Mouse (Mus musculus): ENCODE measurements around the gene Ccpg1.

Ccpg1 gene

GRCm38 (mm10) chr9:73045204-73045603 is 60.0 kb downstream of the Ccpg1 start:
- no peak for DNase-seq (ENCODE audit: extremely low read depth, low read depth)

GRCm38 (mm10) chr9:73045711-73046110 is 60.5 kb downstream of the Ccpg1 start:
- DNase-seq (ENCODE audit: extremely low read depth, low read depth) = no peak

DNA sequence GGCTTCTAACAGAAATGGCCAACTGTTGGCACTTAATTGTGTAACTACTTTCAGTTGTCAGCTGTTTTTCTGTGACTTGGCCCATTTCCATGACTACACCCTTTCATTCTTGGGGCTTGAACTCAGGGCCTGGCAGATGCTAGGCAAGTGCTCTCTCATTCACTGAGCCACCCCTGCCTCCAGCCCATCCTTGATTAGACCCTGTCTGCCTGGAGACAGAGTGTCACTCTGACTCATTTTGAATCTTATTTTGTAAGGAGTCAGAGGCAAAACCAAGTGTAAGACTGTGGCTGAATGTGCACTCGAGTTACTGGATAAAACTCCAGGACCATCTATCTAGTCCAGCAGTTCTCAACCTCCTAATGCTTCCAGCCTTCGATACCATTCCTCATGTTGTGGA is 62.7 kb downstream of the Ccpg1 start:
- no peak for DNase-seq (ENCODE audit: extremely low read depth, low read depth)

- DNase-seq (ENCODE audit: extremely low read depth, low read depth) = no peak
Observed at GRCm38 (mm10) chr9:73048927-73049326, 63.7 kb downstream of the Ccpg1 start.

GRCm38 (mm10) chr9:73049833-73050232 is 64.6 kb downstream of the Ccpg1 start:
- no peak for DNase-seq (ENCODE audit: extremely low read depth, low read depth)

GRCm38 (mm10) chr9:73050606-73051005 is 65.4 kb downstream of the Ccpg1 start:
- no peak for DNase-seq (ENCODE audit: extremely low read depth, low read depth)

DNA sequence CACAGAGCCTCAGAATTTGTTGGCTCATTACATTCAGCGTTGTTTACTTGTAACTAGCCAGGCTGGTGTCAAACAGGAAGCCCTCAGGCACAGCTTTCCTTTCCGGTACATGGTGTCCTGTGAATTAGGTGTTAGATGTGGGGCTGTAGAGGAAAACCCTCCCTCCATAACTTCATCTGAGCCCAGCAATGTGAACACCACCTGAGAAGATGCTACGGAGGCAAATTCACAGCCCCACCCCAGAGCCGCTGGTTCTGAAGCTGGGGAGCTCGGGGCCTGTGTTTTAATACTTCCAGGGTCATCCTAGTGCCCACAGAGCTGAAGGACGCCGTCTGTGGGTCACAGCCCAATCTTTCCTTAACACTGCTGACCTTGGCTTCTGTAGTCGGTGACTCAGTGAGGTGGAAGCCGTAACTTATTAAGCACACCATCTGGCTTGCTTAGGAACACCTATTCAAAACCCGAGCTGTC is 70.2 kb downstream of the Ccpg1 start:
- DNase-seq (ENCODE audit: extremely low read depth, low read depth) = no peak

GRCm38 (mm10) chr9:73059224-73059623 is 74.0 kb downstream of the Ccpg1 start:
- no peak for DNase-seq (ENCODE audit: extremely low read depth, low read depth)

DNA sequence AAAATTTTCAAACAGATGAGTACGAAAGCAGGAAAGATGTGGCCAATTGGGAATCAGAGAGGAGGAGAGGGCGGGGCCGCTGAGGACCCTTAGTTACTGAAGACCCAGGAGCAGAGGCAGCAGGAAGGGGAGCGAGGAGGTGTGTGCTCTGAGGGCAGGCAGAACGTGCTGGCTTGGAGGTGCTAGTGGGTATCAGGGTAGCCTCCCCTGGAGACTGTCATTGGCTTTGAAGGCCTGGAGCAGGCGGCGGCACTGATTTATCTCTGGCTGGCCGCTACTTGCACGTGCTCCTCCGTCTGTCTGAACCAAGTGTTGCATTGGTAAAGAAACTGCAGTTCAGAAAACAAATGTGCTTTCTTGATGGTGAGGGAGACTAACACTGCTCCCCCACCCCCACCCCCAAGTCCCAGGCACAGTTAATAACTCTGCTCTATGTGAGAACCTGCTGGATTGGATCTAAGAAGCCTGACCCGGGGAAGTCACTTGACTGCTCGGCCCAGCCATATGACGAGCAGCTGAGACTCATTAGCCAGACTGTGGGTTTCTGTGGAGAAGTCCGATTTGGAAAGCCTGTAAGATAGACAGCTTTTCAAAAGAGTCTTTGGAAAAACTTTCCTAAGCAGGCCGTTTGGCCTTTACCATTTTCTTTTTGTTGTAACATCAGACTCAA is 78.5 kb downstream of the Ccpg1 start:
- no peak for DNase-seq (ENCODE audit: extremely low read depth, low read depth)
